Mouse (Mus musculus) CD4-positive helper T cell, adult 2 months (primary cell): ENCODE measurements around the gene Hs6st1.

Experiments used
- DNase-seq: peaks from one replicate; pipeline ENCODE4 v3.0.0-alpha.2; 2012; ENCODE audit warnings: low read depth, missing footprints, low spot score

The Hs6st1 gene

DNA sequence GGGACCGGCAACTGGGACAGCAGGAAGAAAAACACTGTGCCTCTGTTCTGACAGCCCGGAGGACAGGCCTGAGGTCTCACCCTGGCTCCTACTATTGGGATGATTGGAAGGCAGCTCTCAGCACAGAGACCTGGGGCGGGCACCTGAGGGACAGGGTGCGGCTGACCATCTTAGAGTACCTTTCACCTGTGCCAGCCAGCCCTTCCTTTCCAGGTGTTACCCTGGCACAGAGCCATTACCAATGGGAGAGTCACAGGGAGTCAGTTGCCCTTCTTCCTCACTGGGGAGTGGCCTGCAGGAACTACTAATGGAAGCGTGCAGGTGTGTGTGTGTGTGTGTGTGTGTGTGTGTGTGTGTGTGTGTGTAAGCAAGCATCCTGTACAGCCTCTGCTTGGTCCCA is 15.4 kb downstream of the Hs6st1 start:
- no peak for DNase-seq

DNA sequence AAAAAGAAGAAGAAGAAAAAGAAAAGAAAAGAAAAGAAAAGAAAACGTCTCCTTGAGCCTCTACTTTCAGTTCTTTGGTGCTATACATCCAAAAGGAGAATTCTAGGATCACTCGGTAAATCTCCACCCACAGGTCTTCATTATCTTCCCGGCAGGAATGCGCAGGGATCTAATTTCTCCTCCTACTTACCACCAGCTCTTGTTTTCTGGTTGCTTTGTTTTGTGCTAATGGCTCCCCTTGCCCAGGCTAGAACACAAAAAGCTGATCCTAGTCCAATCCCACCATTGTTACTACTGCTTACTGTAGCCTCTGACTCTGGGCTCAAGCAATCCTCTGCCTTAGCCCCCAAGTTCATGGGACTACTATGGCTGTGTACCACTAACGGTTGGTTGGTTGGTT is 16.9 kb downstream of the Hs6st1 start:
- DNase-seq: no peak

DNA sequence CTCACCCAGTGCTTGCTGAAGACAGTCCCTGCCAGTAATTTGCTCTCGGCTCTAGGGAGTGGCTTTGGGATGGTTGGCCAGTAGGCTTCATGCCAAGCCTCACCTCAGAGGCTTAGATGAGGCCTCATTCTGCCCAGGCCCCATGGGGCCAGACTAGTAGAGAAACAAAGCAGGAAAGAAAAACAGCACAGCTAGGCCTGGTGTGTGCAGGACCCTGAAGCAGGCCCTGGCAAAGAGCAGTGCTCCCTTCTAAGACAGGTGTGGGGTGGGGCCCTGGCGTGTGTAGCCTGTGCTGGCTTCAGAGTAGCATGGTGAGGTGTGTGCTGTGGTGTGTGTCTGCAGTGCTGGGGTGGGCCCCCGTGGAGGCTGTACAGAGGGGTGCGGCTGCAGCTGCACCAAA is 20.2 kb downstream of the Hs6st1 start:
- DNase-seq: no peak

DNA sequence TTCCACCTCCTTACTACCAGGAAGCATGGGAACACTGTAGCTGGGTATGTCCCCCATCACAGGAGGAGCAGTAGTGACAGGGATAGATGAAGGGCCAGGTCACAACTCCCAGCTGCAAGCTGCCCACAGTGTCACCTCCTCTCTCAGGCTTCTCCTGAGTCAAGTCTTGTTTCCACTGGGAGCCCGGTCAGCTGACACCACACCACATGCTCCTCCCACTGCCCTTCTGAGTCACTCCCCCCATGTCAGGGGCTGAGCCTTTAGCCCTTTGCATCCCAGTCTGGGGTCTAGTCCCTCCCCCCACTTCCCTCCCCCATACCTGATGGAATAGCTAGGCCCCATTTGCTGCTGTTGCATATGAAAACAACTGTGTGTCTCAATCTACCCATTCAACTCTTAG is 21.3 kb downstream of the Hs6st1 start:
- DNase-seq: no peak

DNA sequence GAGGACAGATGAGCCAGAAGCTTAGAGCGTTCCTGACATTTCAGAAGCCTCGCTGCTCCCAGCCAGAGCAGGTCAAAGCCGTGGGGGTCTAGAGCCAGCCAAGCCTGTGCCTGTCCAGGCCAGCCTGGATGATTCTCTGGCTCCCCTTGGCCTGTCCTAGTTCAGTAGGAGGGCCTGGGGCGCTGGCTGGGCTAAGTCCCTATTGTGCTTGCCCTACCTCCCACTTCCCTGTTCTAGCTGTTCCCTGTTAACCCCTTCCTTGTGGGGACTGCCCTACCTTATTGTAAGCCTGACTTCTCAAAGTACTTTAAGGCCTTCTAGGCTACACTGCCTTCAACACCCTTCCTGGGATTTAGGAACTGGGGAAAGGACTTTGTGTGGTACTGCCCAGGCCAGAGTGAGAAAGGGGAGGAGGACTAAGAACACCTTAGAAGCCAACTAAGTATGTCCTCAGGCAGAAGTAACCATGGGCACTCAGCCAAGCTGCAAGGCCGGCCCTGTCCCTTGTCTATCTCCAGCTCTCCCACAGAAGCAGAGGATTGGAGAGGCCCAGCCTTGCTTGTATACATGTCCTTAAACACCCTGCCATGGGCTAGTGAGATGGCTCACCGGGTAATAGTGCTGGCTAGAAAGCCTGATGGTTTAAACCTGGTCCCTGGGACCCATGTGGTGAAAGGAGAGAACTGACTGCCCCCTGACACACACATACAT is 22.0 kb downstream of the Hs6st1 start:
- no peak for DNase-seq

DNA sequence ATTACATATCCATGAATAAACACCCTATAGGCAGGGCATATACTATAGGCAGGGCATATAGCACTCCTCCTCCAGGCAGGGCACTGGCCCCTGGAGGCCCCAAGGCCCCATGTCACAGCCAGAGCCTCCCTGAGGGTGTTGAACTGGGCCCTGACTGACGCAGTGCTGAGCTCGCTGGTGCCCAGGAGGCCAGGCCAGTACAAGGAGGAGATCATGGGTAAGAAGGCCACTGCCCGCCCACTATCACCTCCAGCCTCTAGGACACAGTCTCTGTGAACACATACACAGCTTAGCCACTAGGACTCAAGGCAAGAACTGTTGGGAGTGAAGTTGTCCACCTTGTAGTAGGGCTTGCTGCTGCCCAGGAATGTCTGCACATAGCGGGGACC is 22.5 kb downstream of the Hs6st1 start:
- no peak for DNase-seq

DNA sequence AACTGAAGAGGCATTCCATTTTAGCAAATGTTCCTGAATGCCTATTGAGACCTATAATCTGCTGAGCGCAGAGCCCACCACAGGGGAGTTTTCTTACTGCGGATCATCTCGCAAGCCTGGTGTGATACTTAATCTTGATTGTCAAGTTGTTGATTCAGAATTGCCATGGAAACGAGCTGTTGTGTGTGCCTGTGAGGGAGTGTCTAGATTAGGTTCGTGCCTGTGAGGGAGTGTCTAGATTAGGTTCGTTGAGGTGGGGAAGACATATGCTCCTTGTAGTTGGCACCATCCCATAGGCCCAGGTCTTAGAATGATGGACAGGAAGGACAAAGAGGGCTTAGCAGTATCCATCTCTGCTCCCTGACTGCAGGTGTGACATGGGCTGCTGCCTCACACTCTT is 23.0 kb downstream of the Hs6st1 start:
- no peak for DNase-seq

DNA sequence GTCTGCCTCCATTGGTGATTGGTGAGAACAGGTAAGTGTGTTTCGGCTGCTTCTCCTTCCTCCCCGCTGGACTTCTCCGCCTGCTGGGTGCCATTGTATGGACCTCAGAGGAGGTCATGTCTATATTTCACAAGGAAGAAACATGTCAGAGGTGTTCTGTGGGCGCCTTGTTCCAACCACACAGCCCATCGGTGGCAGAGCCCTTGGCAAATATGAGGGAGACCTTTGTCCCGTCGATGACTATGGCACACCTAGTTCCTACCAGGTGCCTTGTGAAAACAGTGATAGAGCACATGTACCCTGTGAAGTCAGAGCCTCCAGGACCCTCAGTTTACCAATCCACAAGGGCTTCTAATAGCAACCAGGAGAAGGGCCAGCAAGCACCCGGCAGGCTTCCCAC is 25.5 kb downstream of the Hs6st1 start:
- no peak for DNase-seq

DNA sequence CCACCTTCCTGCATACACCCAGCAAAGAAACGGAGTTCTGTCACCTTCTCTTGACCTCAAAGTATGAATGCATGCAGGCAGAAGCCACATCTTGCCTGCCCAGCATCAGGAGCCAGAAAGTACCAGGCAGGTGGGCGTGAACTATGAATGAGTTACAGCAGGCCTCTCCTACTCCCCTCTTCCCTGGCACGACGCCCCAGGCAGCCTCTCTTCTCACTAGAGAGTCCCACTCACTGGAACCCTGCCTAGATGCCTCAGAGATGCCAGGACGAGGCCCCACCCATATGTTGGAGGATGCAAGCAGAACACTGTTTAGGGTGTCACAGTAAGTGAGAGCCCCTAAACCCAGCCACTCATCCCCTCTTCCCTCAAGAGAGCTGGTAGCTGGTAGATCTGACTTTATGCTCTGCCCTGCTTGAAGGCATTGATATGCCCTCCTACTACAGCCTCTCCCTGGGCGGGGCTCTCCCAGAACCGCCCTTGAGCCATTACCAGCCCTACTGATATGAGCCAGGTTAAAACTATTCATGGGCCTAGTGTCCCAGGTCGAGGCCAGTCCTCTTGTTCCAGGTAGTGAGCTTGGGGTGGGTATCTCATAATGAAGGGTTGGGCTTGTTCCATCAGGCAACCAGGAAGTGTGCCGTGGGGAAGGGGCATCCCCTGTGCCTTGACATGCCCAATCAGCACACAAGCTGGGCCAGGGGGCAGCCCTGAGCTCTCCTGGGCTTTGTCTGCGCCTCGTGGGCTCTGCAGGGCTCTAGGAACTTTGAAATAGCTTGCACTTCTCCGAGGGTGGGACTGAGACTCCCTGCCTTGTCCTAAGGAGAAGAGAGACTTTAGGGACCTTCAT is 27.4 kb downstream of the Hs6st1 start:
- DNase-seq: no peak

DNA sequence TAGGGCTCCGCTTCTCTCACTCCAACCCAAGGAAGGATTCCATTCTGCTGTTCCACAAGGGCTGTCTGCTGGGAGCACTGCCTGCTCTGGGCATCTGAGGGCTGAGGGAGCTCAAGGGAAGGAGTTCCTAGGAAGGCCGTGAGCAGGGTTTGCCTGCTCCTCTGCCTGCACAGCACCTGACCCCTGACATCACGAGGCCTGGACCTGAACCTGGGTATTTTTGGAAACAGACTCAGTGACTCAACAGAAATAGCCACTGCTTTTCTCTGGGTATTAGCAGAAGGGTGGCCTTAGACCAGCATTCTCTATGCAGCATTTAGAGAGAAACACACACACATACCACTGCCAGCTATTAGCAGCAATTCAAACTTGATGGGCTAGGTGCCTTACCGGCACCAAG is 30.2 kb downstream of the Hs6st1 start:
- no peak for DNase-seq

DNA sequence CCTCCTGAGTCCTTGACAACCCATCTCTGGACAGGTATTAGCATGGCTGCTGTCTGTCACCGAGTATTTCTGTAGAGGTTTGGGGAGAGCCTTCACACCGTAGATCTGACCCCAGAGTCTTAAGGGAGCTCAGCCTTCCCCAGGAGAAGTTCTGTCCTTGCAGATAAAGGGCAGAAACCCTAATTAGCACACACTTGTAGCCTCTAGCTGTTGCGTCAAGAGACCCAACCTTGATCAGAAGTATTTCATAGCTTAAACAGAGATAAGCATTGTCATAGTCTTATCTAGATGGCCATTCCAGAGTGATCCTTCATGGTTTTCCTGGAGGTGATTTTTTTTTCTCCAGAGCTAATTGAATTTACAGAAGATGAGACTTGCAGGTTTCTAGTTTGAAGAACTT is 32.2 kb downstream of the Hs6st1 start:
- DNase-seq: no peak

DNA sequence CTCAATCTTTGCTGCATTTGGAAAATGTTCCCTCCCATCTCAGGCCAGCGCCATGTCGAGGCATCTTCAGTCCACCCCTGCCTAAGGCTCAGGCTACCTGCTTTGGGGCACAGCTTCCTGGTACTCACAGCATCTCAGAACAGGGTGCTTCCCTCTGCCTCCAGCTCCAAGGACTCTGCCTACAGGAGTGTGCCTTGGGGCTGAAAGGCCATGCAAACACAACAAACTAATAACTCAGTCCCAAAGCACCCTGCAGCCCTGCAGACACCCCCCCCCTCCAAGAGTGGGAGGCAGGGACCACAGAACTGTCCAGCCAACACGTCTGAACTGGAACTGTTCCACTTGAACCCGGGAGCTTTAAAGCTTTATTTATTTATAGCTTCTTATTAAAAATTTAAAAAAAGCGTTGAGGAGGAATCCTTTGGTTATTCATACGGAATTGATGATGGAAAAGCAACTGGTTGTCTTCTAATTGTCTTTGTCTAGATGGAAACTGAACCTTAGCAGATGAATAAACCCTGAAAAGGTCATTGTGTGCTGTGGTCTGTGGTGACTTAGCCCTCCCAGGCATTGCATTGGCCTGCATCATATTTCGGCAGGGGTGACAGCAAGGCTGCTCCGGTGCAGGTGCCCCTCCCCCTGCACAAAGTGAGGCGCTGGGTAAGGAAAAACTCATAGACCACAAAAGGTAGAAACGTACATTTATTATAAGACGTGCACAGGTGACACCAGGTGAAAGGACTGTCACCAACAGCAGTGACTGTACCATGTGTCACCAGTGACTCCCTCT is 37.9 kb downstream of the Hs6st1 start:
- DNase-seq: no peak

DNA sequence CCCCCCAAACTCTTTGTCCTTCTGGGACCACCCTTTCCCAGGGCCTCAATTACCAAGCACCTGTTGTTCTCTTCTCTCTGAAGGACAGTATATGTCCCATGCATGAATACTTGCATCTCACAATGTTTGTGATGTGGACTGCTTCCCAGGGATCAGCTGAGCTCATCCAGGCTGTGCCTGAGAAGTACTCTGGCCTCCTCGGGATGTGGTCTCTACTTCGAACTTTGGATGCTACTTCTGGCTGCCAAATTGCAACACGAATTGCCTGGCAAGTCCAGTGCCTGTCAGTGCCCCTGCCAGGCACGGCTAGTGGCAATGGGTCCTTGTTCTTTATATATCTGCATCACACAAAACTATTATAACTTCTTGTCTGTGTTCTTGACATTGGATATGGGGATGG is 41.8 kb downstream of the Hs6st1 start:
- DNase-seq: no peak

DNA sequence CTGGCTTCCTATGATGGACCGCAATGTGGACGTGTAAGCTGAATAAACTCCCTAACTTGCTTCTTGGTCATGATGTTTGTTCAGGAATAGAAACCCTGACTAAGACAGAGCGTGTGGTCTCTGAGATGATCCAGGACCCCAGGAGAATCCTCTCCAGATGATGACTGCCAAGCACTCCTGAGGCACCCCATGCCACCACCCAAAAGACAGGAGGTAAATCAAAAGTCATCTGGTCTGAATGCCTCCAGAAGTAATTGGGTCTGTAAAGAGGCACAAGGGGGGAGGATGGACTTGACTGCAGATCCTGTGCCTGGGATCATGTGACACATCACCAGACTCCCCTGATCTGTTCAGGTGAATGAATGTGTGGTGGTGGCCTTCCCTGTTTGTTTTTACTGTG is 44.5 kb downstream of the Hs6st1 start:
- no peak for DNase-seq

DNA sequence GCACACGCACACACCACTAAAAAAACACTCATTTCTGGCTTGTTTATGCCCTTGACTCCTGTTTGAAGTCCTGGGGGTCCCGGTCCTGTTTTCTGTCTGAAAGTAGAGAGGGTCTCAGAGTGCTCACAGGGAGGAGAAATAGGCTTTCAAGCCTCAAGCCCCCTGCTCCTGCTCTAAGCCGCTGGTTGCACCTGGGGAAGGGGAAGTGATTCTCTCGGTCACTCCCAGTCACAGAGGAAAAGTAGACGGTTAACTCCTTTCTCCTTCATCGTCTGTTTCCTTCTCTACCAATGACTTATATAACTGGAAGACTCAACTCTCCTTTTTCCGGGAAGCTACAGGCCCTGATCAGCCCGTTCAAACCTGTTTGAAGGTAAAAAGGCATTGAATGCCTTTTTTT is 45.5 kb downstream of the Hs6st1 start:
- DNase-seq: no peak

DNA sequence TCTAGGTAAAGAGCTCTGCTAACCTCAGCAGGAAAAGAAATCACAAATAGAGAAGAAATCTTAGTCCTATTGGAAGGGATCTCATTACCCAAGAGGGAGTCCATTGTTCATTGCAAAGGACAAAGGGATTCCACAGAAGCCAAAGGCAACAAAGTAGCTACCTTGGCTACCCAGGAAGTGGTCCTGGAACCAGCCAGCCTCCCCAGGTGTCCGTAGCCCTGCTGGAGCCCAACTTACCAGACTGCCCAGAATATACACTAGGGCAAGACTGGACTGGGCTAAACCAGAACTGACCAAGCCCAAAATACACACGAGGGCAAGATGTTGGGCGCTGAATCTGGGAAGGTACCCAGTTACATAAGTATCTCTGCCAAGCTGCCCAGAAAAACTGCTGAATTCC is 46.6 kb downstream of the Hs6st1 start:
- no peak for DNase-seq

DNA sequence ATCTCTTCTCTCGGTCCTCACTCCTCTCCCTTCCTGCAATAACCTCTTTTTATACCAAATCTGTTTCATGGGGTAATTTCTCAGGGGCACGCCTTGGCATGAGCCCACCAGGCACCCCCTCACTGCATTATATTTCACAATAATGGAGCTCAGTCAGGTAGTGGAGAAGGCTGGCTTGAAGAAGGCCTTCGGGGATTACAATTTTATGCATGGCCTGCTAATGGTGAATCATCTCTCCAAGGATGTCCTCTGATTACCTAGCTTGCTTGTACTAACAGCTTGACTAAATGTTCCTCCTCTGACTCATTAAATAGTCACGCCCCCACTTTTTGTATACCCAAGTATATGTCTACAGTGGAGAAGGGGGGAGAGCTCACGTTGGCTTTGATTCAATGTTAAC is 48.3 kb downstream of the Hs6st1 start:
- no peak for DNase-seq

DNA sequence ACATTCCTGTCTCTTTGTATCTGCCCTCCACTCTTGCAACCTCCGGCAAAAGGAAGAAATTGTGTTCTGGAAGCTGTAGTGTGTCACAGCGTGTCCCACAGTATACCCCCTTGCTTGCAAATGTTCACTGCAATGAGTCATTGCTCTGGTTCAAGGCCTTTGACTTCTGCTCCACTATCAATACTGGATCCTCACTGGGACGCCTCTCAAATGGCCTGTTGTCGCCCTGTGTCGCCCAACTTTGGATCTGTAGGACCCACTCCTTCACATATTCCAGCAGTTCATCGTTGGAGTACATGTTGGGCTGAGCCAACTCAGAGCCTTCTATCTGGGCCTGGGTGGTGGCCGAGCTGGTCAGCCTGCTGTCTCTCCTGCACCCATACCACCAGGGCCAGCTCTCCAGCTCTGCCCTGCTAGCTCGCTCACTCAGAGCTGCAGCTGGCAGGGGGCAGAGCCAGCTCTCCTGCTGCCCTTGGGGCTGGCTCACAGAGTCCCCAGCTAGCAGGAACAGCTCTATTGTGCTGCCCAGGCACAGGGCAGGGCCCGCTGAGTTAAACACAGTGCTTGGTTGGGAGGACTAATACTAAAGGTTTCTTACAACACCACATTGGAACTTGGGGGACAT is 50.0 kb downstream of the Hs6st1 start:
- no peak for DNase-seq

DNA sequence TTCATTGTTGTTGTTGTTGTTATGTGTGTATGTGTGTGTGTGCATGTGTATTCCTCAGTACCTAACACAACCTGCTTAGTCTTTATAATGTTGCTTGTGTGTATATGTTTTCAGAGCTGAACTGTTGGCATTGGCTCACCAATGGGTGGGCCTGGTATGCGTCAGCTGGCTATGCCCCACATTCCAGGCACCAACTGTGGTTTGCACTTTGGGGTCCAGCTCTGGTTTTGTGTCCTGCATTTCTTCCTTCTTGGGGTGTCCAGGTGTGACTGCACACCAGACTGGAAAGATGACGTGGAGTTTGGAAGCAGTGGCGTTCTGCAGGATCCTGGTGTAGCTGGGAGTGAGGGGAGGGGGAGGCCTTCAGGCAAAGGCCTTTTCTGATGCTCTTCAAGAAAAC is 50.8 kb downstream of the Hs6st1 start:
- no peak for DNase-seq

DNA sequence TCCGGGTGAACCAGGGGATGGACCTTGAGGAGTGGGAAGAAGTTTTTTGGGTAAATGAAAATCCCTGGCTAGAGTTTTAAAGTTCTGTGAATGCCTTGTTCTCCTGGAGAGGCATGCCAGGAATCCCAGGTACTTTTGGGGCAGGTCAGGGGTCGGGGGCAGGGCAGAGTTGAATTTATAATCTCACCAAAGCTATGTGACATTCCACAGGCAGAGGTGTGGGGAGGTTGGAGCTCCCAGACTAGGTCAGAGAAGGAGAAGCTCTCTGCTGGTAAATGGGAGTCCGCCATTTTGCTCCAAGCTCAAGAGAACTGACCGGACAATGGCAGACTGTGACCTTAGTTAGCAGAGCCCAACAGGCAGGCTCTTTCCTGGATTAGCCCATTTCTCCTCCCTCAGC is 51.2 kb downstream of the Hs6st1 start:
- DNase-seq: no peak

DNA sequence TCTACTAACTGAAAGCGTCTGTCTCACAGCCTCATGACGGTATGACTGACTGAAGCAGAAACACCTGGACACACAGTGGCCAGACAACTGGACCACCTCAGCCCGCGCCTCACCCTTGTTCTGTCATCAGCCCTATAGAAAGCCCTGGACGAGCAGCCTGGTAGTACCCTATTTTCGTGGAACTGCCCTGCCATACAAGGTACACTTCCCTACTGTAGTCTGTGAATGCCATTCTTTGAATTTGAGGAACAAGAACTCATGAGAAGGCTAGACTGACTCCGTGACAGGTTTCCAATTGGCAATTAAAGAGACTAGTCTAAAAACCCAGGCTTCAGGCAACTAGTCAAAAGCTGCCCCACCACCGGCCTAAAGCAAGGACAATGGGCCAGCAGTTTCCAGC is 53.0 kb downstream of the Hs6st1 start:
- no peak for DNase-seq

DNA sequence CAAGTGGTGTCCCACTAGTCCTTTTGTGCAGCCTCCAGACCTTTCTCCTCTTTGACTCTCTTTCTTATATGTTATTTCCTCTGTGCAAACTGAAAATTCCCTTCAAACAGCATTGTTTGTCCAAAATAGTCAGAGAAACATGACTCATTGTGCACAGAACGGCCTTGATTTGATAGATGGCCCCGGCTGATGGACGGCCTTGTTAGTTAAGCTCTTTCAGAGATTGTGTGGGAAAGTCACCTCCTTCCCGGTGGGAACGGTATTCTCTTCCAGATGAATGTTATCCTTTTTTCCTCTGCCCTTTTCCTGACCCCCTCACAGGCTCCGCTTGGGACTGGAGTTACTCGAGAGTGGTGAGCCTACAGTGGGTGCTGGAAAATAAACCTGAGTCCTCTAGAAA is 56.9 kb downstream of the Hs6st1 start:
- DNase-seq: no peak
